Mouse (Mus musculus) brain, embryonic 18.5 days (tissue): ENCODE measurements at regions not wholly inside any gene's neighbourhood (a gene's known extent, or its start where the extent isn't known, plus 50 kb on each side); places are given as distances from the start of the nearest gene placed in this dataset.

Source experiments
- DNase-seq: peaks from one replicate; pipeline ENCODE4 v3.0.0-alpha.2; 2012; ENCODE audit warnings: low read depth, low spot score

- no peak for DNase-seq
Measured at GRCm38 (mm10) chr15:69222391-69222790, 2721.7 kb upstream of the Lrrc6 start.
